Mouse (Mus musculus): ENCODE data around the gene Ccdc190. TPM values are rescaled to one million over a fixed set of nuclear protein-coding genes. Genes with fewer than 3 reads are reported as not detected.
A peak's percentile ranks its signal among the peaks of the same experiment; 100 is the strongest.

The Ccdc190 gene
- polyA plus RNA-seq, 1 experiment from 2014 or later = 0.11 TPM

GRCm38 (mm10) chr1:169921710-169922211 lies 6.7 kb upstream of the Ccdc190 start:
- H3K4me3 ChIP-seq (ENCODE audit: low read depth, low read length) = no peak overlapping the region
- no peaks in the 10 kb centered on the region for H3K4me1 ChIP-seq (replicated peaks; ENCODE audit: control insufficient read depth, insufficient read depth)
- 24% methylated on average over 8 of the region's 8 CpGs for WGBS
- no peak overlapping the region for H3K27ac ChIP-seq (replicated peaks)
- H3K36me3 ChIP-seq (ENCODE audit: control insufficient read depth, insufficient read depth, low read length) = no peaks in the 10 kb centered on the region
- peak; percentile 85 for TF ChIP-seq CTCF (IDR thresholded peaks at IDR 0.05; ENCODE audit: low read depth)
- TF ChIP-seq EP300 (optimal IDR thresholded peaks at IDR 0.05) = no peak
- peak; percentile 44 for DNase-seq (ENCODE audit: low spot score)
- no peaks in the 10 kb centered on the region for H3K27me3 ChIP-seq (ENCODE audit: control insufficient read depth, insufficient read depth, low read length)
- no peak overlapping the region for H3K9ac ChIP-seq (ENCODE audit: low read length)
- peak; percentile 61 for ATAC-seq (ENCODE audit: low FRiP score, low TSS enrichment)
- peak overlapping the region; percentile 29; the same call in 1 of the 2 replicates for H3K4me2 ChIP-seq (replicated peaks; ENCODE audit: low read depth)
- no peaks in the 10 kb centered on the region for H3K9me3 ChIP-seq (ENCODE audit: control insufficient read depth, low read length)

- H3K4me1 ChIP-seq (replicated peaks; ENCODE audit: control insufficient read depth, insufficient read depth) = no peaks in the 10 kb centered on the region
- TF ChIP-seq CTCF (IDR thresholded peaks at IDR 0.05; ENCODE audit: low read depth) (no peak), EP300 (optimal IDR thresholded peaks at IDR 0.05) (no peak)
- H3K4me3 ChIP-seq (ENCODE audit: low read depth, low read length) = no peak overlapping the region
- H3K9me3 ChIP-seq (ENCODE audit: control insufficient read depth, low read length) = no peaks in the 10 kb centered on the region
- no peak overlapping the region for H3K27ac ChIP-seq (replicated peaks)
- 56% methylated on average over 2 of the region's 2 CpGs for WGBS
- H3K36me3 ChIP-seq (ENCODE audit: control insufficient read depth, insufficient read depth, low read length) = no peaks in the 10 kb centered on the region
- DNase-seq (ENCODE audit: low spot score) (no peak), ATAC-seq (ENCODE audit: low FRiP score, low TSS enrichment) (no peak)
- no peaks in the 10 kb centered on the region for H3K27me3 ChIP-seq (ENCODE audit: control insufficient read depth, insufficient read depth, low read length)
- no peak overlapping the region for H3K4me2 ChIP-seq (replicated peaks; ENCODE audit: low read depth)
- H3K9ac ChIP-seq (ENCODE audit: low read length) = no peak overlapping the region
Observed at GRCm38 (mm10) chr1:169924567-169924966, 3.9 kb upstream of the Ccdc190 start.

GRCm38 (mm10) chr1:169927753-169928369 lies 587 bp upstream of the Ccdc190 start:
- Histone ChIP-seq H3K9ac (ENCODE audit: low read length) (no peak overlapping the region), H3K36me3 (ENCODE audit: control insufficient read depth, insufficient read depth, low read length) (no peaks in the 10 kb centered on the region), H3K27ac (replicated peaks) (no peak overlapping the region), H3K4me1 (replicated peaks; ENCODE audit: control insufficient read depth, insufficient read depth) (no peaks in the 10 kb centered on the region), H3K4me3 (ENCODE audit: low read depth, low read length) (no peak overlapping the region), H3K9me3 (ENCODE audit: control insufficient read depth, low read length) (no peaks in the 10 kb centered on the region), H3K4me2 (replicated peaks; ENCODE audit: low read depth) (0 out of 2 replicates have a peak overlapping the region, but pooled peaks have one; percentile 39), H3K27me3 (ENCODE audit: control insufficient read depth, insufficient read depth, low read length) (no peaks in the 10 kb centered on the region)
- 48% methylated on average over 8 of the region's 8 CpGs for WGBS
- DNase-seq (ENCODE audit: low spot score) = no peak
- ATAC-seq (ENCODE audit: low FRiP score, low TSS enrichment) = no peak
- TF ChIP-seq CTCF (IDR thresholded peaks at IDR 0.05; ENCODE audit: low read depth) (no peak), EP300 (optimal IDR thresholded peaks at IDR 0.05) (no peak)

- H3K27me3 ChIP-seq (ENCODE audit: control insufficient read depth, insufficient read depth, low read length) = no peaks in the 10 kb centered on the region
- no peak overlapping the region for H3K4me2 ChIP-seq (replicated peaks; ENCODE audit: low read depth)
- no peak overlapping the region for H3K9ac ChIP-seq (ENCODE audit: low read length)
- H3K9me3 ChIP-seq (ENCODE audit: control insufficient read depth, low read length) = no peaks in the 10 kb centered on the region
- 52% methylated on average over 7 of the region's 7 CpGs for WGBS
- DNase-seq (ENCODE audit: low spot score) (no peak), ATAC-seq (ENCODE audit: low FRiP score, low TSS enrichment) (no peak)
- no peak overlapping the region for H3K27ac ChIP-seq (replicated peaks)
- H3K4me3 ChIP-seq (ENCODE audit: low read depth, low read length) = no peak overlapping the region
- H3K4me1 ChIP-seq (replicated peaks; ENCODE audit: control insufficient read depth, insufficient read depth) = no peaks in the 10 kb centered on the region
- H3K36me3 ChIP-seq (ENCODE audit: control insufficient read depth, insufficient read depth, low read length) = no peaks in the 10 kb centered on the region
- TF ChIP-seq CTCF (IDR thresholded peaks at IDR 0.05; ENCODE audit: low read depth) (no peak), EP300 (optimal IDR thresholded peaks at IDR 0.05) (no peak)
Observed at GRCm38 (mm10) chr1:169931698-169932097, 3.2 kb downstream of the Ccdc190 start.

GRCm38 (mm10) chr1:169932122-169932746 lies 3.8 kb downstream of the Ccdc190 start:
- H3K4me3 ChIP-seq (ENCODE audit: low read depth, low read length) = no peak overlapping the region
- no peaks in the 10 kb centered on the region for H3K36me3 ChIP-seq (ENCODE audit: control insufficient read depth, insufficient read depth, low read length)
- DNase-seq (ENCODE audit: low spot score) (no peak), ATAC-seq (ENCODE audit: low FRiP score, low TSS enrichment) (0 out of 2 replicates have a peak, but pooled peaks have one; percentile 19)
- WGBS = 47% methylated on average over 7 of the region's 7 CpGs
- no peaks in the 10 kb centered on the region for H3K27me3 ChIP-seq (ENCODE audit: control insufficient read depth, insufficient read depth, low read length)
- no peak for TF ChIP-seq CTCF (IDR thresholded peaks at IDR 0.05; ENCODE audit: low read depth)
- TF ChIP-seq EP300 (optimal IDR thresholded peaks at IDR 0.05) = no peak
- no peak overlapping the region for H3K27ac ChIP-seq (replicated peaks)
- no peaks in the 10 kb centered on the region for H3K4me1 ChIP-seq (replicated peaks; ENCODE audit: control insufficient read depth, insufficient read depth)
- no peak overlapping the region for H3K9ac ChIP-seq (ENCODE audit: low read length)
- no peak overlapping the region for H3K4me2 ChIP-seq (replicated peaks; ENCODE audit: low read depth)
- H3K9me3 ChIP-seq (ENCODE audit: control insufficient read depth, low read length) = no peaks in the 10 kb centered on the region

All from stomach, postnatal 0 days (tissue).